Mouse (Mus musculus) midbrain, postnatal 0 days (tissue): ENCODE results near the gene Krt222. TPM values are rescaled to one million over a fixed set of nuclear protein-coding genes. Genes with fewer than 3 reads are reported as not detected.

Experiments used
- ATAC-seq: fragments of 200-750 bp; cut with Nextera tagmentation; 2 replicates; pipeline ENCODE4 v1.8.0; 2017; ENCODE audit warnings: moderate number of reproducible peaks, mild to moderate bottlenecking, moderate TSS enrichment, moderate library complexity; ENCODE audit not compliant: low FRiP score
- DNase-seq: peaks from one replicate; pipeline ENCODE4 v3.0.0-alpha.2; 2015; ENCODE audit warnings: low spot score
- H3K27ac ChIP-seq: fragments of 300-500 bp; sonication (generic); 2 replicates; pipeline ENCODE4 v1.5.1; 2014; ENCODE audit warnings: low read depth, mild to moderate bottlenecking, low read length, mixed read lengths
- H3K27me3 ChIP-seq: fragments of 300-500 bp; sonication (generic); 2 replicates; pipeline ENCODE4 v1.6.1; 2014; ENCODE audit warnings: low read length, control low read depth, mixed read lengths; ENCODE audit not compliant: insufficient read depth
- H3K36me3 ChIP-seq: fragments of 300-500 bp; sonication (generic); 2 replicates; pipeline ENCODE4 v1.6.1; 2014; ENCODE audit warnings: low read length, control low read depth, mixed read lengths; ENCODE audit not compliant: insufficient read depth
- H3K4me1 ChIP-seq: fragments of 300-500 bp; sonication (generic); 2 replicates; pipeline ENCODE4 v1.6.1; 2014; ENCODE audit warnings: mild to moderate bottlenecking, control low read depth, antibody characterized with exemption, low read length, mixed read lengths; ENCODE audit not compliant: insufficient read depth
- H3K4me2 ChIP-seq: fragments of 300-500 bp; sonication (generic); 2 replicates; pipeline ENCODE4 v1.6.1; 2014; ENCODE audit warnings: low read depth, mild to moderate bottlenecking, low read length, mixed read lengths; ENCODE audit not compliant: poor library complexity, severe bottlenecking
- H3K4me3 ChIP-seq: fragments of 300-500 bp; sonication (generic); 2 replicates; pipeline ENCODE4 v1.5.1; 2014; ENCODE audit warnings: low read depth, mild to moderate bottlenecking, low read length, moderate library complexity
- H3K9ac ChIP-seq: fragments of 300-500 bp; sonication (generic); replicated peaks from 2 replicates; pipeline ENCODE4 v1.6.1; 2014; ENCODE audit warnings: mild to moderate bottlenecking, low read length, moderate library complexity, mixed read lengths; ENCODE audit not compliant: poor library complexity, severe bottlenecking
- H3K9me3 ChIP-seq: fragments of 300-500 bp; sonication (generic); 2 replicates; pipeline ENCODE4 v1.6.1; 2016; ENCODE audit warnings: low read length, control low read depth
- CTCF ChIP-seq: IDR thresholded peaks from 2 replicates; pipeline ENCODE4 v1.5.1; 2016; ENCODE audit warnings: antibody characterized with exemption, mild to moderate bottlenecking
- WGBS: fragments of 180-500 bp; shearing (Covaris S2); extraction: QIAGEN DNeasy Blood & Tissue Kit; methylation state at CpG from one replicate; pipeline ENCODE4 v1.1.7; 2014; 5-methylcytosine and 5-hydroxymethylcytosine counted together
- polyA plus RNA-seq: library from polyadenylated mRNA; unstranded; fragments of >200 nt; fragmentation: Nextera tagmentation; extraction: Ambion mirVana; gene quantifications from 2 replicates; pipeline ENCODE4 v1.2.1, GENCODE M21; 2015
- total RNA-seq: library from RNA; depleted of rRNA; stranded (reverse); fragments of >200 nt; gene quantifications from 2 replicates; pipeline ENCODE4 v1.2.3, GENCODE M21; 2014

Gene Krt222
- total and polyA plus RNA-seq, 2 experiments from 2014 or later = 11.6 to 13.6 TPM

- WGBS = 83% methylated on average over 2 of the region's 2 CpGs
- H3K36me3 ChIP-seq = peaks cover 17% of the 10 kb centered on the region
- no peak overlapping the region for H3K4me3 ChIP-seq
- H3K27me3 ChIP-seq = no peaks in the 10 kb centered on the region
- ATAC-seq (no peak), DNase-seq (no peak)
- no peaks in the 10 kb centered on the region for H3K9me3 ChIP-seq
- H3K4me2 ChIP-seq = no peak overlapping the region
- H3K27ac ChIP-seq = no peak overlapping the region
- TF ChIP-seq CTCF = no peak
- no peak overlapping the region for H3K9ac ChIP-seq
- H3K4me1 ChIP-seq = no peaks in the 10 kb centered on the region
Observed at GRCm38 (mm10) chr11:99221811-99222210, 22.1 kb downstream of the Krt222 start.

GRCm38 (mm10) chr11:99217248-99217986 is 26.5 kb downstream of the Krt222 start:
- H3K36me3 ChIP-seq = peaks cover 37% of the 10 kb centered on the region
- H3K4me2 ChIP-seq = no peak overlapping the region
- ATAC-seq (no peak), DNase-seq (no peak)
- WGBS = 85% methylated on average over 7 of the region's 7 CpGs
- peak; percentile 59 for TF ChIP-seq CTCF
- no peak overlapping the region for H3K9ac ChIP-seq
- H3K4me1 ChIP-seq = no peaks in the 10 kb centered on the region
- H3K4me3 ChIP-seq = no peak overlapping the region
- H3K9me3 ChIP-seq = no peaks in the 10 kb centered on the region
- H3K27ac ChIP-seq = no peak overlapping the region
- H3K27me3 ChIP-seq = no peaks in the 10 kb centered on the region

- no peak overlapping the region for H3K4me2 ChIP-seq
- H3K36me3 ChIP-seq = peaks cover 45% of the 10 kb centered on the region
- H3K27me3 ChIP-seq = no peaks in the 10 kb centered on the region
- no peak for DNase-seq
- ATAC-seq = no peak
- no peak overlapping the region for H3K27ac ChIP-seq
- H3K9ac ChIP-seq = no peak overlapping the region
- H3K4me3 ChIP-seq = no peak overlapping the region
- no peaks in the 10 kb centered on the region for H3K4me1 ChIP-seq
- TF ChIP-seq CTCF = no peak
- WGBS = 99% methylated on average over 3 of the region's 3 CpGs
- H3K9me3 ChIP-seq = no peaks in the 10 kb centered on the region
Observed at GRCm38 (mm10) chr11:99216181-99216580, 27.7 kb downstream of the Krt222 start.

- no peak for TF ChIP-seq CTCF
- ATAC-seq (no peak), DNase-seq (no peak)
- no peaks in the 10 kb centered on the region for H3K4me1 ChIP-seq
- no peaks in the 10 kb centered on the region for H3K27me3 ChIP-seq
- no peaks in the 10 kb centered on the region for H3K9me3 ChIP-seq
- no peak overlapping the region for H3K4me2 ChIP-seq
- no peak overlapping the region for H3K9ac ChIP-seq
- no peak overlapping the region for H3K4me3 ChIP-seq
- 90% methylated on average over 7 of the region's 7 CpGs for WGBS
- H3K36me3 ChIP-seq = peaks cover 56% of the 10 kb centered on the region
- H3K27ac ChIP-seq = no peak overlapping the region
Observed at GRCm38 (mm10) chr11:99212693-99213092, 31.2 kb downstream of the Krt222 start.

- peaks cover 49% of the 10 kb centered on the region for H3K36me3 ChIP-seq
- TF ChIP-seq CTCF = no peak
Observed at GRCm38 (mm10) chr11:99211964-99212363, 31.9 kb downstream of the Krt222 start.

GRCm38 (mm10) chr11:99208105-99208669 is 35.7 kb downstream of the Krt222 start:
- no peak for TF ChIP-seq CTCF
- Histone ChIP-seq H3K36me3 (peaks cover 29% of the 10 kb centered on the region), H3K9ac (no peak overlapping the region), H3K4me1 (no peaks in the 10 kb centered on the region), H3K27me3 (no peaks in the 10 kb centered on the region), H3K27ac (no peak overlapping the region), H3K4me2 (no peak overlapping the region), H3K9me3 (no peaks in the 10 kb centered on the region), H3K4me3 (no peak overlapping the region)
- WGBS = 73% methylated on average over 8 of the region's 8 CpGs
- DNase-seq (peak; percentile 10), ATAC-seq (no peak)

More at GRCm38 (mm10) chr11:99211964-99212363, 31.9 kb downstream of the Krt222 start:
- no peaks in the 10 kb centered on the region for H3K9me3 ChIP-seq
- no peaks in the 10 kb centered on the region for H3K27me3 ChIP-seq
- no peak overlapping the region for H3K4me2 ChIP-seq
- 87% methylated on average over 2 of the region's 2 CpGs for WGBS
- no peaks in the 10 kb centered on the region for H3K4me1 ChIP-seq
- no peak overlapping the region for H3K4me3 ChIP-seq
- no peak overlapping the region for H3K9ac ChIP-seq
- no peak for DNase-seq
- H3K27ac ChIP-seq = no peak overlapping the region
- ATAC-seq = no peak
